Mouse (Mus musculus) stomach, postnatal 0 days (tissue): ENCODE measurements around the gene Smo.

Experiments used
- CTCF ChIP-seq: IDR thresholded peaks from 2 replicates; pipeline ENCODE4 v1.5.1; 2016; ENCODE audit warnings: antibody characterized with exemption, low read depth, mild to moderate bottlenecking, moderate library complexity
- EP300 ChIP-seq: optimal IDR thresholded peaks from 2 replicates; pipeline ENCODE3; 2016; ENCODE audit warnings: antibody characterized with exemption

DNA sequence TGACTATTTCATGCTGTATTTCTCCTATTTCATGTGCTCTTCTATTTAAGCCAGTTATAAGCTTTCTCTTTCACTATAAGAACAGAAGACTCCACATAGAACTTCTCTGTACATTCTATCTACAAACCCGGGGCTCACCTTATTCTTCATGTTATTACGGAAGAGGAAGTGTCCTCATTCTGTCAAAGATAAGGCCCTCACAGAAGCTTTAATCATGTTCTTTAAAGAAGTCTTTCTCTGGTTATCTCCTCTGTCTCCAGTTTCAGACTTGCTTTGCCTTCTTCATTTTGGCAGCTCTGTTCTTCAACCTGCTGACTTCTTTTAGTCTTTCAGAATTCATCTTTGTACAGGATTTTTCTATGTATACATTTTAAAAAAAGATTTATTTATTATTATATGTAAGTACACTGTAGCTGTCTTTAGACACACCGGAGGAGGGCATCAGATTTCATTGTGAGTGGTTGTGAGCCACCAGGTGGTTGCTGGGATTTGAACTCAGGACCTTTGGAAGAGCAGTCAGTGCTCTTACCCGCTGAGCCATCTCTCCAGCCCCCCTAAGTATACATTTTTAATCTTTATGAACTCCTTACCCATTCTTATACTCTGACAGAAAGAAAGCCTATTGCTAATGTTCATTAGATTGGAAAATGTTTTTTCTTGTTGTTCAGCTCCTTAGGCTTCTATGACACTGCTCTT is 41.4 kb downstream of the Smo start:
- TF ChIP-seq EP300 (no peak), CTCF (no peak)
